Comparison of ENCODE assay signal across 35 mouse cellular contexts in genomic region chr5:75557636-75558035, GRCm38 (mm10).
"Had no signal": no experiment of that assay in that cellular context is flagged by ENCODE, and none has a peak within 500 bp of the region (broad histone marks: within the 10 kb centered on the region; RNA-seq: fewer than 3 reads in every experiment).

No protein-coding gene starts in this region.

- H3K9ac ChIP-seq: heart, embryonic 12.5 days; heart, embryonic 13.5 days; heart, embryonic 15.5 days; hindbrain, embryonic 12.5 days; hindbrain, embryonic 13.5 days; hindbrain, embryonic 14.5 days; hindbrain, embryonic 15.5 days; intestine, embryonic 15.5 days; kidney, embryonic 15.5 days had no signal

- H3K9me3 ChIP-seq: heart, embryonic 10.5 days; heart, embryonic 15.5 days; hindbrain, embryonic 10.5 days; hindbrain, embryonic 12.5 days; hindbrain, embryonic 13.5 days; hindbrain, embryonic 15.5 days; intestine, embryonic 15.5 days; kidney, embryonic 15.5 days had no signal

- DNase-seq: heart, postnatal 10 days; heart, postnatal 14 days; heart, postnatal 36 days; heart, postnatal 4 days; kidney, adult 11 months; kidney, adult 18-20 months; kidney, adult 8-10 months; kidney, adult 9 months; kidney, postnatal 10 days; kidney, postnatal 14 days; kidney, postnatal 25 days; kidney, postnatal 36 days; kidney, postnatal 4 days; layer of hippocampus, adult 9-11 months; layer of hippocampus, postnatal 36 days had no signal

- H3K27ac ChIP-seq: heart, embryonic 10.5 days; heart, embryonic 13.5 days; heart, embryonic 15.5 days; hindbrain, embryonic 10.5 days; hindbrain, embryonic 12.5 days; hindbrain, embryonic 13.5 days; hindbrain, embryonic 14.5 days; hindbrain, embryonic 15.5 days; hindbrain, postnatal 0 days; intestine, embryonic 15.5 days; kidney, embryonic 15.5 days; kidney, postnatal 0 days; layer of hippocampus, adult 2 months; left cerebral cortex, adult 2 months had no signal

- H3K4me2 ChIP-seq: heart, embryonic 11.5 days; heart, embryonic 12.5 days; heart, embryonic 13.5 days; heart, embryonic 15.5 days; hindbrain, embryonic 12.5 days; hindbrain, embryonic 13.5 days; hindbrain, embryonic 14.5 days; hindbrain, embryonic 15.5 days; intestine, embryonic 15.5 days; kidney, embryonic 15.5 days had no signal

- H3K4me3 ChIP-seq: heart, embryonic 10.5 days; heart, embryonic 12.5 days; heart, embryonic 13.5 days; heart, embryonic 15.5 days; hindbrain, embryonic 10.5 days; hindbrain, embryonic 12.5 days; hindbrain, embryonic 13.5 days; hindbrain, embryonic 15.5 days; intestine, embryonic 15.5 days; kidney, embryonic 15.5 days; layer of hippocampus, adult 2 months; left cerebral cortex, adult 2 months had no signal

- ATAC-seq: hindbrain, embryonic 16.5 days; hindbrain, postnatal 0 days; inflammation-experienced regulatory T-cells, adult 6 months; intestine, embryonic 15.5 days; intestine, embryonic 16.5 days; intestine, postnatal 0 days had no signal

- H3K36me3 ChIP-seq: heart, embryonic 10.5 days; heart, embryonic 12.5 days; heart, embryonic 13.5 days; heart, embryonic 15.5 days; hindbrain, embryonic 10.5 days; hindbrain, embryonic 12.5 days; hindbrain, embryonic 13.5 days; hindbrain, embryonic 15.5 days; intestine, embryonic 15.5 days; kidney, embryonic 15.5 days had no signal

- H3K27me3 ChIP-seq: heart, embryonic 12.5 days; heart, embryonic 13.5 days; heart, embryonic 15.5 days; hindbrain, embryonic 12.5 days; hindbrain, embryonic 13.5 days; hindbrain, embryonic 15.5 days; intestine, embryonic 15.5 days; kidney, embryonic 15.5 days had no signal

- H3K4me1 ChIP-seq: heart, embryonic 10.5 days; heart, embryonic 12.5 days; heart, embryonic 13.5 days; heart, embryonic 15.5 days; hindbrain, embryonic 15.5 days; intestine, embryonic 15.5 days had no signal
